Mouse (Mus musculus): ENCODE results near the gene Ltbp1.

- TF ChIP-seq CTCF (IDR thresholded peaks at IDR 0.05; ENCODE audit: extremely low read depth, insufficient read depth, insufficient read length, insufficient replicate concordance), result no peak
- TF ChIP-seq POLR2A (IDR thresholded peaks at IDR 0.05; ENCODE audit: low read depth, low read length), result no peak
Observed at GRCm38 (mm10) chr17:75323766-75324165, 318.4 kb downstream of the Ltbp1 start.

Data from spleen, adult 2 months (tissue).